Comparison of ENCODE assay signal across 8 mouse cellular contexts in genomic region chr5:124354574-124355424, GRCm38 (mm10). TPM values are rescaled to one million over a fixed set of nuclear protein-coding genes. Genes with fewer than 3 reads are reported as not detected.
A peak's percentile ranks its signal among the peaks of the same experiment; 100 is the strongest.
DNase-seq lines count a peak whose midpoint lies in the region; ATAC-seq lines count a peak whose summit lies in the region.

No protein-coding gene starts in this region.

- DNase-seq in heart, adult 11 months: peak; percentile 97
- no peak for DNase-seq in heart, adult 8-10 months (ENCODE audit: low spot score)
- DNase-seq in adrenal gland, postnatal 36 days: peak; percentile 51 to 54
- DNase-seq in heart, postnatal 4 days: peak; percentile 53
- peak; percentile 68 for DNase-seq in limb, embryonic 11.5 days (ENCODE audit: low spot score)

- peaks cover 36% of the 10 kb centered on the region for H3K4me1 ChIP-seq in erythroblast, embryonic 14.5 days (ENCODE audit: control insufficient read depth)
- H3K4me1 ChIP-seq in limb, embryonic 11.5 days (ENCODE audit: control insufficient read depth, insufficient read depth, low read length): peaks cover 19% of the 10 kb centered on the region
- H3K4me1 ChIP-seq in midbrain, embryonic 13.5 days (replicated peaks): peaks cover 32% of the 10 kb centered on the region
- H3K4me1 ChIP-seq in stomach, embryonic 16.5 days (ENCODE audit: control insufficient read depth, insufficient read depth, low read length): peaks cover 23% of the 10 kb centered on the region

- no peak for ATAC-seq in limb, embryonic 11.5 days (ENCODE audit: insufficient number of reproducible peaks, low FRiP score, low TSS enrichment, low read depth)
- peak; percentile 16; the same call in 1 of the 2 replicates for ATAC-seq in midbrain, embryonic 13.5 days
- peak; percentile 66; the same call in 1 of the 2 replicates for ATAC-seq in stomach, embryonic 16.5 days (ENCODE audit: insufficient read depth, low FRiP score)

- H3K27ac ChIP-seq in limb, embryonic 11.5 days (replicated peaks; ENCODE audit: low read depth, low read length): peak overlapping the region; percentile 99
- peak overlapping the region; percentile 99 for H3K27ac ChIP-seq in midbrain, embryonic 13.5 days
- peak overlapping the region; percentile 83; the same call in 1 of the 2 replicates for H3K27ac ChIP-seq in stomach, embryonic 16.5 days (ENCODE audit: low read length)

- H3K9me3 ChIP-seq in erythroblast, embryonic 14.5 days (ENCODE audit: control insufficient read depth, low read length): no peaks in the 10 kb centered on the region
- H3K9me3 ChIP-seq in limb, embryonic 11.5 days (ENCODE audit: control insufficient read depth, low read length): no peaks in the 10 kb centered on the region
- no peaks in the 10 kb centered on the region for H3K9me3 ChIP-seq in midbrain, embryonic 13.5 days
- H3K9me3 ChIP-seq in stomach, embryonic 16.5 days (replicated peaks; ENCODE audit: control insufficient read depth, low read length): no peaks in the 10 kb centered on the region

- H3K4me2 ChIP-seq in limb, embryonic 11.5 days (ENCODE audit: low read depth, severe bottlenecking): peak overlapping the region; percentile 47
- peak overlapping the region; percentile 95 for H3K4me2 ChIP-seq in midbrain, embryonic 13.5 days (replicated peaks)
- H3K4me2 ChIP-seq in stomach, embryonic 16.5 days (ENCODE audit: low read depth, low read length): peak overlapping the region; percentile 74

- H3K36me3 ChIP-seq in erythroblast, embryonic 14.5 days (ENCODE audit: control insufficient read depth): peaks cover 22% of the 10 kb centered on the region
- H3K36me3 ChIP-seq in limb, embryonic 11.5 days (ENCODE audit: control insufficient read depth, insufficient read depth, low read length): no peaks in the 10 kb centered on the region; the same call in 1 of the 2 replicates
- peaks cover 1% of the 10 kb centered on the region for H3K36me3 ChIP-seq in midbrain, embryonic 13.5 days
- no peaks in the 10 kb centered on the region for H3K36me3 ChIP-seq in stomach, embryonic 16.5 days (ENCODE audit: control insufficient read depth, insufficient read depth, low read length)

- no peaks in the 10 kb centered on the region for H3K27me3 ChIP-seq in erythroblast, embryonic 14.5 days (ENCODE audit: control insufficient read depth)
- no peaks in the 10 kb centered on the region for H3K27me3 ChIP-seq in limb, embryonic 11.5 days (ENCODE audit: control insufficient read depth, insufficient read depth, low read length)
- H3K27me3 ChIP-seq in midbrain, embryonic 13.5 days: no peaks in the 10 kb centered on the region
- no peaks in the 10 kb centered on the region for H3K27me3 ChIP-seq in stomach, embryonic 16.5 days (ENCODE audit: control insufficient read depth, insufficient read depth, low read length)

- 1% methylated on average over 36 of the region's 60 CpGs for WGBS in limb, embryonic 11.5 days
- WGBS in midbrain, embryonic 13.5 days: under 1% methylated on average over 39 of the region's 60 CpGs
- under 1% methylated on average over 33 of the region's 60 CpGs for WGBS in stomach, embryonic 16.5 days

- H3K9ac ChIP-seq in limb, embryonic 11.5 days (ENCODE audit: low read length): peak overlapping the region; percentile 100
- peak overlapping the region; percentile 99 for H3K9ac ChIP-seq in midbrain, embryonic 13.5 days (replicated peaks)
- peak overlapping the region; percentile 100 for H3K9ac ChIP-seq in stomach, embryonic 16.5 days (ENCODE audit: low read length)

- H3K4me3 ChIP-seq in erythroblast, embryonic 14.5 days (replicated peaks): peak overlapping the region; percentile 76
- peak overlapping the region; percentile 100 for H3K4me3 ChIP-seq in limb, embryonic 11.5 days (ENCODE audit: low read depth, low read length)
- H3K4me3 ChIP-seq in midbrain, embryonic 13.5 days (replicated peaks): peak overlapping the region; percentile 94
- H3K4me3 ChIP-seq in stomach, embryonic 16.5 days (replicated peaks; ENCODE audit: low read length): peak overlapping the region; percentile 88

RNA-seq across cellular contexts. Expression of gene Cdk2ap1, which starts 8.1 kb away (rescaled TPM):
- 100 to 1,000 TPM; 138 to 152 (median 145) TPM for total RNA-seq in heart, adult 8-10 months (2022)
- total RNA-seq in adrenal gland, postnatal 36 days (2021): 100 to 1,000 TPM; 155 to 187 TPM
- polyA plus RNA-seq in erythroblast, embryonic 14.5 days (2012): 16.1 and 20.1 TPM in 2 replicates
- total RNA-seq in heart, postnatal 4 days (2021): 100 to 1,000 TPM; 201 to 202 TPM
- 300 and 440 TPM in 2 replicates for polyA plus RNA-seq in limb, embryonic 11.5 days (2014; fragmentation: Nextera tagmentation; extraction: Ambion mirVana)
- 78.7 and 82.5 TPM in 2 replicates for polyA plus RNA-seq in midbrain, embryonic 13.5 days (2015; fragmentation: Nextera tagmentation; extraction: Ambion mirVana)
- polyA plus RNA-seq in stomach, embryonic 16.5 days (2015; fragmentation: Nextera tagmentation; extraction: Ambion mirVana): 18.6 and 22.0 TPM in 2 replicates

RNA-seq across cellular contexts. Expression of gene 2810006K23Rik, which starts 26.9 kb away (rescaled TPM):
- 10 to 100 TPM; 13.8 to 15.3 (median 14.5) TPM for total RNA-seq in heart, adult 8-10 months (2022)
- 10 to 100 TPM; 14.8 to 15.0 TPM for total RNA-seq in adrenal gland, postnatal 36 days (2021)
- polyA plus RNA-seq in erythroblast, embryonic 14.5 days (2012): 0.24 and 0.36 TPM in 2 replicates
- total RNA-seq in heart, postnatal 4 days (2021): 10 to 100 TPM; 11.7 to 13.0 TPM
- polyA plus RNA-seq in limb, embryonic 11.5 days (2014; fragmentation: Nextera tagmentation; extraction: Ambion mirVana): 14.0 and 17.6 TPM in 2 replicates
- polyA plus RNA-seq in midbrain, embryonic 13.5 days (2015; fragmentation: Nextera tagmentation; extraction: Ambion mirVana): 15.9 and 16.7 TPM in 2 replicates
- polyA plus RNA-seq in stomach, embryonic 16.5 days (2015; fragmentation: Nextera tagmentation; extraction: Ambion mirVana): 13.3 and 16.1 TPM in 2 replicates

RNA-seq across cellular contexts. Expression of gene Mphosph9, which starts 27.0 kb away (rescaled TPM):
- 1 to 10 TPM; 3.6 to 5.7 (median 5.0) TPM for total RNA-seq in heart, adult 8-10 months (2022)
- 10 to 100 TPM in 1 of 2 experiments, 1 to 10 TPM in 1; 6.8 to 10.4 TPM for total RNA-seq in adrenal gland, postnatal 36 days (2021)
- polyA plus RNA-seq in erythroblast, embryonic 14.5 days (2012): 0.28 and 0.32 TPM in 2 replicates
- 10 to 100 TPM; 12.1 to 13.9 TPM for total RNA-seq in heart, postnatal 4 days (2021)
- 18.1 and 18.3 TPM in 2 replicates for polyA plus RNA-seq in limb, embryonic 11.5 days (2014; fragmentation: Nextera tagmentation; extraction: Ambion mirVana)
- 15.4 and 16.5 TPM in 2 replicates for polyA plus RNA-seq in midbrain, embryonic 13.5 days (2015; fragmentation: Nextera tagmentation; extraction: Ambion mirVana)
- 7.7 and 8.5 TPM in 2 replicates for polyA plus RNA-seq in stomach, embryonic 16.5 days (2015; fragmentation: Nextera tagmentation; extraction: Ambion mirVana)

Comparison
In these comparisons a context has a peak if more than half of its experiments do, and no peak if none do; other contexts are left out.
1. RNA of gene 2810006K23Rik, which starts 26.9 kb away (polyA plus RNA-seq): 15.9 to 16.7 TPM in midbrain, embryonic 13.5 days, 14.0 to 17.6 TPM in limb, embryonic 11.5 days and 13.3 to 16.1 TPM in stomach, embryonic 16.5 days; 0.24 to 0.36 TPM in erythroblast, embryonic 14.5 days; every median in the first group is over 10 times any median in the second.
2. Peak in every context shown above with its lines, with median percentiles within 50 percentile points of each other: H3K4me3 ChIP-seq, H3K27ac ChIP-seq, H3K4me2 ChIP-seq and H3K9ac ChIP-seq.